Mouse (Mus musculus) CD4-positive, CD25-positive, alpha-beta regulatory T cell, adult 4 months (primary cell): ENCODE measurements at regions not wholly inside any gene's neighbourhood (a gene's known extent, or its start where the extent isn't known, plus 50 kb on each side); places are given as distances from the start of the nearest gene placed in this dataset.

Source experiments
- ATAC-seq: one replicate; pipeline ENCODE4 v1.8.0; 2017

- no peak for ATAC-seq
These were observed 260.9 kb downstream of the Sox4 start for GRCm38 (mm10) chr13:28692587-28692986.

- no peak for ATAC-seq
These were observed 262.9 kb downstream of the Sox4 start for GRCm38 (mm10) chr13:28690511-28691160.

- ATAC-seq: no peak
These were observed 265.7 kb downstream of the Sox4 start for GRCm38 (mm10) chr13:28687838-28688237.

- no peak for ATAC-seq
These were observed 269.2 kb downstream of the Sox4 start for GRCm38 (mm10) chr13:28684311-28684710.

- ATAC-seq: no peak
These were observed 273.2 kb downstream of the Sox4 start for GRCm38 (mm10) chr13:28680266-28680665.

- ATAC-seq: no peak
These were observed 279.9 kb downstream of the Sox4 start for GRCm38 (mm10) chr13:28673622-28674021.

GRCm38 (mm10) chr13:28671543-28671942 is 282.0 kb downstream of the Sox4 start:
- ATAC-seq: no peak

GRCm38 (mm10) chr13:28669832-28670585 is 283.5 kb downstream of the Sox4 start:
- ATAC-seq: no peak

GRCm38 (mm10) chr13:28666832-28667231 is 286.7 kb downstream of the Sox4 start:
- no peak for ATAC-seq

- ATAC-seq: no peak
These were observed 288.4 kb downstream of the Sox4 start for GRCm38 (mm10) chr13:28665150-28665549.

- no peak for ATAC-seq
These were observed 288.8 kb downstream of the Sox4 start for GRCm38 (mm10) chr13:28664698-28665097.

- peak; percentile 75 for ATAC-seq
These were observed 289.4 kb downstream of the Sox4 start for GRCm38 (mm10) chr13:28663950-28664681.

- ATAC-seq: no peak
These were observed 290.1 kb downstream of the Sox4 start for GRCm38 (mm10) chr13:28663459-28663858.

- no peak for ATAC-seq
These were observed 291.2 kb downstream of the Sox4 start for GRCm38 (mm10) chr13:28662316-28662752.

GRCm38 (mm10) chr13:28660151-28660550 is 293.4 kb downstream of the Sox4 start:
- ATAC-seq: no peak

- no peak for ATAC-seq
These were observed 294.9 kb downstream of the Sox4 start for GRCm38 (mm10) chr13:28658652-28659051.

- ATAC-seq: no peak
These were observed 298.6 kb downstream of the Sox4 start for GRCm38 (mm10) chr13:28654883-28655282.

GRCm38 (mm10) chr13:28653362-28653761 is 300.2 kb downstream of the Sox4 start:
- ATAC-seq: no peak

- ATAC-seq: no peak
These were observed 301.7 kb downstream of the Sox4 start for GRCm38 (mm10) chr13:28651810-28652209.

- no peak for ATAC-seq
These were observed 307.6 kb downstream of the Sox4 start for GRCm38 (mm10) chr13:28645881-28646280.

GRCm38 (mm10) chr13:28644846-28645574 is 308.5 kb downstream of the Sox4 start:
- no peak for ATAC-seq

- ATAC-seq: no peak
These were observed 312.7 kb downstream of the Sox4 start for GRCm38 (mm10) chr13:28640826-28641225.
